Mouse (Mus musculus) monocyte, adult 2 months (primary cell): ENCODE data around the gene Exoc3l2.

Experiments
- DNase-seq, 2 experiments: peaks; one replicate each; pipeline ENCODE4 v3.0.0; 2022; ENCODE audit warnings: low spot score in 2 of 2, low read depth in 1 of 2

The Exoc3l2 gene

DNA sequence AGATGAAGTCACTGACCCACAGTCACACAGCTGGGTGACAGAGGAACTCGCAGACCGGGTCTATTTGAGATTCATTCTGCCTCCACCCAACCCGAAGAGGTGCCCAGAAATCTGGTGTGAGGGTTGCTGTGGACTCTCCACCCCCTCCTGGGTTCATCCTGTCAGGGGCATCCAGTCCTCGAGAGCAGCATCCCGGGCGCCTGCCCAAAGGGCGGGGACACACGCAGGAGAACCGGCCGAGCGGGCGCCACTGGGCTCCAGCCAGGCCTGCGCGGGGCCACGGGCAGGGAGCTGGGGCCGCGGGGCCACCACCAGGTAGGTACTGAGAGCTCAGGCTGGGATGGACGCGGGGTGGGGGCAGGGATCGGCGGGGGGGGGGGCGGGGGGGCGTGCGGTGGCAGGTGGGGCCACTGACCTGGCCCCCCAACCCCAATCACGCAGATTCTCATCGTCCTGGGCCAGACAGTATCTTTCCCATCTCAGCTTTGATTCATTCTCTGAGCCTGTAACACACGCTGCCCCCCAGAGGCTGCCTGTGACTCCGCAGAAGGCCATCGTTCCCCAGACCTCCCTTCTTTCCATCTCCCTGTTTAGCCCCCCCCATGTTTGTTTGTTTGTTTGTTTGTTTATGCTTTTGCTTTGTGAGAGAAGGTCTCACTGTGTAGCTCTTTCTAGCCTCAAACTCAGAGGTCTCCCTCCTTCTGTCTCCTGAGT, 54.7 kb downstream of the Exoc3l2 start, which contains the start of gene Nkpd1:
Gene Nkpd1 (plus strand): TSS at position 187 of the 714 bp plus-strand sequence.
- DNase-seq, result no peak

DNA sequence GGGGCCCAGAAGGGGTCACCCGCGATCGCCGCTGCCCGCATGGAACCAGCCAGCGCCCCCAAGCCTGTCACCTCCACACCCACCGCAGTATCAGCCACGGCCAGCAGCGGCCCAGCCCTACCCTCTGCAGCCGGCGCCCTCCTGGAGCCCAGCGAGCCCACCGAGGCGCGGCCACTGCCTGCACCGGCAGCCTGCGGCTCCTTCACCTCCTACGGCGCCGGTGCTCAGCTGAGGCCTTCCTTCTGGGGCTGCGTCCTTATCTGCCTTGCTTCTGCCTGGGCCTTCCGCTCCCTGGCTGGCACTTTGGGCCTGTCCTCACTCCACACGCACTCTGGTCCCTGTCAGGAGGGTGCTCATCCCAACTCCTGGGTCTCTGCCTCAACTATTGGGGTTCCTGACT, 56.9 kb downstream of the Exoc3l2 start:
- no peak for DNase-seq

DNA sequence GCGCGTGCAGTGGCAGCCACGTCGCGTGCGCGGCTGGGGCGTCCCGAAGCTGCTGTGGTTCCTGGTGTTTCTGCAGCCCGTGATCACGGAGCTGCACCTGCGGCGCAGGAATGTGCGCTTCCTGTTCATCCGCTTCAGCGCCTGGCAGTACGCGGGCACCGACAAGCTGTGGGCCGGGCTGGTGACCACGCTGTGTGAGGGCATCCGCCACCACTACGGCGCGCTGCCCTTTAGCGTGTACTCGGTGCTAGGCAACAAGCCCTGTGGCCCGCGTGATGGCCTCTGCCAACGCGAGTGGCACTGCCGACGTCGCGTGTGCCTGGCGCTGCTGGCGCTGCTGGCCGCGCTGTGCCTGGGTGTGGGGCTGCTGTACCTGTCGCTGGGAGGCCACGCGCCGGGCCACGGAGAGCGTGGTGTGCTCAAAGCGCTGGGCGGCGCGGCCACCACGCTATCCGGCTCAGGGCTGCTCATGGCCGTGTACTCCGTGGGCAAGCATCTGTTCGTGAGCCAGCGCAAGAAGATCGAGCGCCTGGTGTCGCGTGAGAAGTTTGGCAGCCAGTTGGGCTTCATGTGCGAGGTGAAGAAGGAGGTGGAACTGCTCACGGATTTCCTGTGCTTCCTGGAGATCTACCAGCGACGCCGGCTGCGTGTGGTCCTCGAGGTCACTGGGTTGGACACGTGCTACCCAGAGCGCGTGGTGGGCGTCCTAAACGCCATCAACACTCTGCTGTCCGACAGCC, 60.1 kb downstream of the Exoc3l2 start:
- no peak for DNase-seq

DNA sequence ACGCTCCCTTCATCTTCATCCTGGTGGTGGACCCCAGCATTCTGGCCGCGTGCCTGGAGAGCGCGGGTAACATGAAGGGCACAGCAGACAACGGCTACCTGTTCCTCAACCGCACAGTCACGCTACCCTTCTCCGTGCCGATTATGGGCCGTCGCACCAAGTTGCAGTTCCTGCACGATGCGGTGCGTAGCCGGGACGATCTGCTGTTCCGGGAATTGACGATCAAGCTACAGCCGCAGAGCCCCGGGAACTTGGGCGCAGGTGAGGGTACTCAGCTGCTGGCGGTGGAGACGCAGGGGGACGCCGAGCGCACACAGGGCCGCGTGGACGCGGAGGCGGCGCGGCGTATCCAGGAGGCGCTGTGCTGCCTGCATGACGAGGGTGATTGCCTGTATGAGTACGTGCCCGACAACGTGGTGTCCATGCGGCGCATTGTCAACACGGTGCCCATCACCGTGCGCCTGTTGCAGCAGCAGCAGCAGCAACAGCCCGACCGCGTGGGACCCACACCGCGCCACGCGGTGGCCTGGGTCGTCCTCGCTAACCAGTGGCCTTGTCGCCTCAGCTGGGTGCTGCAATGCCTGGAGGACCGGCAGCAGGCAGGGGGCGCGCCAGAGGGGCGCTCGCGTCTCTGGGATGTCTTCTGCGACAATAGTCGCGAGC, 60.8 kb downstream of the Exoc3l2 start:
- DNase-seq, result no peak

DNA sequence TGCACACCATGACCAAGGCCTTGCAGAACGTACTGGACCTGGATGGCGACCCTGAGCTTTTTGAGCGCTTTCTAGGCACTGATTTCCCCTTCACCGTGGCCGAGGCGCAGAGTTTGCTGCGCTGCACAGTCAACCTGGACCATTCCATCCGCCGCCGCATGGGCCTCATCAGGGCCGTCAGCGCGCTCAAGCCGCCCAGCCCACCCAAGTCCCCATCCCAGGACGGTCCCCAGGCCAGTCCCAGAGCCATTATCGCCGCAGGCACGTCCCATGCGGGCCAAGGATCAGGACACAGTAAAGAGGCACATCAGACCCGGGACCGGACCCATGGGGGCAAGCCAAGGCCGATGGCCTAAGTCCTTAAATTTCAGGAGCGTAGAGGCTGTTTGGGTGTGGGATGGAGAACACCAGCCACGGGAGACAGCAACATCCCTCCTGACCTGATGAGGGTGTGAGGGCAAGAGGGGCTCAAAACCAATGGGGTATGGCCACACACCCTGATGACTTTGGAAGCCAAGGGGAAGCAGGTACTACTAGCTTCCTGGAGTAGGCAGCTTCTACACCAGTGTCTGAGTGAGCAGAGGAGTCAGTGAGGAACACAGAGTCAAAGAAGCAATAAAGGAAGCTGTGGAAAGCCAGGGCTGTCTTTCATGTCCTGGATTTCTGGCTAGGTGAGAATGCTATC, 61.4 kb downstream of the Exoc3l2 start:
- no peak for DNase-seq

DNA sequence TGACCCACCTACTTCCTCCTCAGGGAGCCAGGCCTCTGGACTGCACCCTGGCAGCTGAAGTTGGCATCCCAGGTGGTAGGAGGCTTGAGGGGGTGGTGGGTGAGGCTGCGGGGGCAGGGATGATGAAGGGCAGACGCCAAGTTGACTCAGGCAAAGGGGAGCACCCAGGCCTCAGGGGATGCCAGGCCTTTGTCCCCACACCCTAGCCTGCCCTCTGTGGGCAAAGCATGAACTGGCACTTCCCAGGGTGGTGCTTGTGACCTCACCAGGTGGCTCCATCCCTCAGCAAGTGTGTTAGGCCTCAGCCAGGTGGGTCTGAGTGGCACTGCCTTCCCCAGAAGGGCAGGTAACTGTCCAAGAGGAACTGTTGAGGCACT, 62.0 kb downstream of the Exoc3l2 start:
- DNase-seq, result no peak

DNA sequence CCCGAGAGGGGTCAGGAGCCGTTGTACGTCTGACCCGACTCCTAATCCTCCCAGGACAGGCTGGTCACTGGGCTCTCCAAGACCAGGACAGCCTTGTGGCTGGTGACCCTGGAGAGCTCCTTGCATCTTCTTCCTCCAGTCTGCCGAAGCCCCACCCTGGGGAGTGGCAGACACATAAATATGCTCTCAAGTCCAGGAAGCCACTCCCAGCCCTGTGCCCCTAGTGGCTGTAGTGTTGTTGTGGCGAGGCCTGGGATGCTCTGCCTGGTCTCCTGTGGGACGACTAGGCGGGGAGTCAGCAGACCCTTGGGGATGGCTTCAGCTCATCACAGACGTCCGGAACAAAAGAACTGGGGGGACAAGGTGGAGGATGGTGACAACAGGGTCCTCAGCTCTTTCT, 67.9 kb downstream of the Exoc3l2 start:
- DNase-seq, result no peak

DNA sequence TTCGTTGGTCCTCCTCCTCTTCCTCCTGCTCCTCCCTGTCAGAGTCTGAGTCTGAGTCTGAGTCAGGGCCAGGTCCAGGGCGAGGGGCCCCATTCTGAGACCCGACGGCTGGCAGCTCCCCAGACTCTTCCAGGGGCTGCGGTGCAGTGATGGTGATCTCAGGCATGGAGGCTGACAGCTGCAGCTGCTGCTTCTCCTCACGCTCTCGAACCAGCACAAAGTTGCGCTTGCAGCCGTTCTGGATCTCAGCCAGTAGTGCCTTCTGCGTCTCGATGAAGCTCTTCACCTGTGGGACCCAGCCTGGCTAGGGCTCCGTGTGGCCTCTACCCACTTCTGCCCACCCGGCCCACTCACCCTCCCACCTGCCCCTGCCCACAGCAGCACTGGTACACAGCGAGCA, 69.1 kb downstream of the Exoc3l2 start:
- no peak for DNase-seq

DNA sequence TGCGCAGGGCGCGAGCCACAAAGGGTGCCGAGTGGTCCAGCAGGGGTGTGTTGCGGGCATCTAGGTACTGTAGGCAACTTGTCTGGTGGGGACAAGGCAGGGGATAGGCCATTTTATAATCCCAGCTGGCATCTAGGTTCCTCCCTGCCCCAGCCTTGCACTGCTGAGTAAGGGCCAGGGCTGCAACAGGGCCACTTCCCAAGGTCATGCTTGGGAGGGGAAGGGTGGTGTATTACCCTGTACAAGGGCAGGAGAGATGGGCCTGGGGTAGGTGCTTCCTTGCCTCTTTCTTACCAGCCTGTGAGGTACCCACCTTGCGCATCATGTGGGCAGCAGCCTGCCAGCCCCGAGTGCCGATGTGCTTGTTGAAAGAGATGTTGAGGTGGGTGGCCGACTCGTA, 71.5 kb downstream of the Exoc3l2 start:
- no peak for DNase-seq

DNA sequence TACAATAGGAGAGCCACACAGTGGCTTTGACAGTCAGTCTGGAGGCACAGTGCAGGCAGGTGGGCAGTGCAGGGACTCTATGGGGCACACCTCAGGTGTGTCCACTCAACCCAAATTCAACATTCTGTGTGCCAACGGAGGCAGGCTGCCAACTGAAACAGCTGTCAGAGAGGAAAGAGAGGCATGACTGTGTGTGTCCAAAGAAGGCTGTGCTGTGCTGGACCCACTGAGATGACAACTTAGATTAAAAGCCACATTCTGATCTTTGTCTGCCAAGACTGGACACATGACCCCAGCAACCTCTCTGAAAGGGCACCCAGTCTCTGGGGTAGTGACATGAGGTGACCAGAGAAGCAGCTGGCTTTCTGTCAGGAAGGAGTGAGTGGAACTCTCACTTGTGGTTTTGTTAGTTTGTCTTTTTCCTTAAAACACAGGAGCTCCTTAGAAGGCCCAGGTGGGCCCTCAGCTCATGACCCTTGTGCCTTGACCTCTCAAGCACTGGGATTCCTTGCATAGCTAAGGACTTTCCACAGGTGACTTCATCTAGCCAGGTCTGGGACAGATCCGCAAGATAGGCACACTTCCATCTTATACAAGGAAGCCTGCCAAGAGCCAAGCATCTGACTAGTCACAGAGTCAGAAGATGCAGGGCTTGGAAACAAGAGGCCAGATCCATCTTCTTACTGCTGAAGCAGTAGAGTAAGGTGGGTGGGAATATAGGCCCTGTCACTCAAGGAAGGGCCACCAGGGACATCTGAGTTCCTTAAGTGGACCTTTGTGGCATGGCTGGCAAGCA, 77.8 kb downstream of the Exoc3l2 start:
- DNase-seq, result no peak

DNA sequence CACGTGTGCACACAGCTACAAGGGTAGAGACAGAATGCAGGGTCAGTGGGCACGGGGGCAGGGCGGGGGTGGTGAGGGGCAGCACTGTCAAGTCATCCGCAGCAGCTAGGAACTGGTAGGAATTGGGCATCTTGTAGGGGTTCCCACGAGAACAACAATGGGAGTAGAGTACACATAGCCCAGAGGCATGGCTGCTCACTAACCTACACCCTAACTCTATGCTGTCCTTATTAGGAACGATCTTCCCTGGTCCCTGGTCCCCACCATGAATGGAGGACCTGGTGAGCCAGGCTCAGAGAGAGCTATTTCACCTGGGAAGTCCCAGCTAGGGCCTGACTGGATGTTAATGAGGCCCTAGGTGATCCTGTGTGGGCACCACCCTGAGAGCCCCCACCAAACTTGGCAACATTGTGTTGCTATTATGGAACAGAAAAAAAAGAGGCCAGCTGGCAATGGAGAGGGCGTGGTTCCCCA, 78.6 kb downstream of the Exoc3l2 start:
- no peak for DNase-seq

DNA sequence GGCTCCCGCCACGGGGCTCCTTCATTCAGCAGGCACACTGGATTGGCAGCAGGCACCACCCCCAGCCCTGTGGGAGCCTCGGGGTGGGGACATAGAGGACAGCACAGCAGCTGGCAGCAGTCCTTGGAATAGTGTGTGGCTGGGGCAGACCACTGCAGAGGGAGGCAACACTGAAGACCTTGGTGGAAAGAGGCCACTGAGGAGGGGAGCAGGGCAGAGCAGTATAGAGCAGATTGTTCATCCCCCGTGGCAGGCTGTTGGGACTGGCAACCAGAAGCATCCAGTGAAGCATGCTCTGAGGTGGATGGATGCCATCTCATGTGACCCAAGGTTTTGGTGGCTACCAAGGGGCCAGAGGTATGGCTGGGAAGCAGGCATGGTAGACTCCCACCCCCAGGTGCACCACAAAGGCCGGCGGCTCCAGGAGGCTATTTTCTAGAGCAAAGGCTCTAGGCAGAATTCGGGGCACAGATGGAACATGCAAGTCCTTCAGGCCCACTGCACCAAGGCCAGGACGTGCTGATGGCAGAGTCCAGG, 79.1 kb downstream of the Exoc3l2 start:
- no peak for DNase-seq

DNA sequence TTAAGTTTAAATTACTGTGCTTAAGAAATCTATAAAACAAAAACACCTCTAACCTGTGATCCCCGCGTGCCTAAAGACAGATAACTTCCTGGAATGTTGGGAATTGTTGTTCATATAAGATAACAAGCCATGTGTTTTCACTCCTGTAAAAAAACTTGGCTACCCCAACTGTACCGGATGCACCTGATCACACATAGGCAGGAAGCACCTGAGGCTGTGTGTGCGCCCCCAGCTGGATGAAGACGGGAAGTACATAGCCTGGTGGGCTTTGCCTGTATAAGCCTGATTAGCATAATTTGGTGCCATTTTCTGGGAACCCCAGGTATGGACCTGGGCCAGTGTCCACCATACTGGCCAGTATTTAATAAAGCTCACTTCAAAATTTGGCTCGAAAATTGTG, 80.5 kb downstream of the Exoc3l2 start:
- no peak for DNase-seq

DNA sequence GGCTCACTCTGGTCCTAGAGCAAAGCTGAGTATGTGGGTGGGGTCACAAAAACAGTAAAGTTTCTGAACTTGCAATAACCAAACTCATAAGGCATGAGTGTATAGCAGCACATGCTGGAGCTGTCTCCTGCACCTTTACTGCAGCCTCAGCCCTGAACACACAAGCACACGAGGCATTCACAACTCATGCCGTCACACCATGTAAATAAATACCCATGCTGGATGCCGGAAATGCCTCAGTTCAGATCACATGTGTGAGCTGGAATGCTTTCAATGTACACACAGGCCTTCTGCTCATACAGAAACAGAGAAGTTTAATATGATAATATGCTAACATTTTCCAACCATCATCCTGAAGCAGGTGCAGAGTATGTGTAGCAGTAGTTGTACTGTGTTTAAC, 82.9 kb downstream of the Exoc3l2 start:
- DNase-seq, result no peak
